Mouse (Mus musculus) olfactory bulb, adult 2 months (tissue): ENCODE results near the gene Mrpl30.

Experiments
- CTCF ChIP-seq: fragments of 200-500 bp; IDR thresholded peaks from 2 replicates; pipeline ENCODE4 v1.5.1; 2012; ENCODE audit warnings: low read depth, mild to moderate bottlenecking, low read length, moderate library complexity; ENCODE audit not compliant: insufficient read depth
- POLR2A ChIP-seq: fragments of 200-500 bp; IDR thresholded peaks from 2 replicates; pipeline ENCODE4 v1.6.1; 2012; ENCODE audit warnings: mild to moderate bottlenecking, low read depth, low read length, moderate library complexity; ENCODE audit not compliant: insufficient read depth

- TF ChIP-seq POLR2A (no peak), CTCF (no peak)
Measured at GRCm38 (mm10) chr1:37925971-37926370, 35.7 kb downstream of the Mrpl30 start.
